Mouse (Mus musculus) CH12.LX (cell line): ENCODE measurements around the gene Rasal3. TPM values are rescaled to one million over a fixed set of nuclear protein-coding genes. Genes with fewer than 3 reads are reported as not detected.

ENCODE experiments used
- DNase-seq: peaks from one replicate; pipeline ENCODE4 v3.0.0-alpha.2; 2013; ENCODE audit errors: extremely low read depth
- H3K27ac ChIP-seq: 2 replicates; pipeline ENCODE4 v1.5.1; 2012; ENCODE audit warnings: low read depth, mild to moderate bottlenecking, control low read depth, moderate library complexity; ENCODE audit not compliant: insufficient read depth
- H3K27me3 ChIP-seq: replicated peaks from 2 replicates; pipeline ENCODE3; 2012; ENCODE audit warnings: inconsistent platforms
- H3K36me3 ChIP-seq, 2 experiments: replicated peaks in 1 of 2; 2 replicates each; pipeline versions ENCODE3 to v1.6.1; 2012; ENCODE audit warnings: inconsistent platforms in 1 of 2, low read length in 1 of 2, mild to moderate bottlenecking in 1 of 2, mixed read lengths in 1 of 2, moderate library complexity in 1 of 2; ENCODE audit not compliant: control insufficient read depth in 1 of 2, insufficient read depth in 1 of 2
- H3K4me1 ChIP-seq, 2 experiments: 2 replicates each; pipeline ENCODE4 v1.6.1; 2012; ENCODE audit warnings: inconsistent platforms in 1 of 2, moderate library complexity in 1 of 2; ENCODE audit not compliant: insufficient read depth in 2 of 2, control insufficient read depth in 1 of 2
- H3K4me2 ChIP-seq: 2 replicates; pipeline ENCODE4 v1.6.1; 2012; ENCODE audit warnings: low read depth, mild to moderate bottlenecking, control low read depth; ENCODE audit not compliant: poor library complexity, insufficient read depth, severe bottlenecking
- H3K4me3 ChIP-seq, 3 experiments: fragments of 150-350 bp in 1 of 3; sonication (generic) in 1 of 3; replicated peaks in 1 of 3; 2 replicates each; pipeline versions ENCODE3 to v1.5.1; 2011 to 2012; ENCODE audit warnings: low read depth in 2 of 3, low read length in 2 of 3, mild to moderate bottlenecking in 2 of 3, moderate library complexity in 2 of 3, control low read depth in 1 of 3, improper control_type of control experiment in 1 of 3, inconsistent platforms in 1 of 3, mixed read lengths in 1 of 3; ENCODE audit not compliant: poor library complexity in 1 of 3
- H3K79me2 ChIP-seq: replicated peaks from 2 replicates; pipeline ENCODE4 v1.6.1; 2012; ENCODE audit warnings: mild to moderate bottlenecking, moderate library complexity; ENCODE audit not compliant: control insufficient read depth, poor library complexity, insufficient read depth, severe bottlenecking; ENCODE audit errors: extremely low read depth
- H3K9ac ChIP-seq: 2 replicates; pipeline ENCODE4 v1.6.1; 2012; ENCODE audit warnings: low read depth, mild to moderate bottlenecking, control low read depth, moderate library complexity; ENCODE audit not compliant: insufficient read depth
- H3K9me3 ChIP-seq: replicated peaks from 2 replicates; pipeline ENCODE3; 2012; ENCODE audit warnings: low read length, inconsistent platforms, mixed read lengths
- BHLHE40 ChIP-seq: IDR thresholded peaks from 2 replicates; pipeline ENCODE4 v1.6.1; 2011; ENCODE audit warnings: mild to moderate bottlenecking, low read depth, low read length, improper control_type of control experiment
- CHD1 ChIP-seq: IDR thresholded peaks from 2 replicates; pipeline ENCODE4 v1.6.1; 2012; ENCODE audit warnings: low read depth, low read length, improper control_type of control experiment, inconsistent platforms
- CTCF ChIP-seq, 2 experiments: IDR thresholded peaks in 1 of 2; conservative IDR thresholded peaks in 1 of 2; 2 replicates each; pipeline ENCODE4 v1.5.1; 2011 to 2012; ENCODE audit warnings: low read depth in 2 of 2, low read length in 2 of 2, improper control_type of control experiment in 1 of 2, inconsistent platforms in 1 of 2, mild to moderate bottlenecking in 1 of 2, moderate library complexity in 1 of 2
- E2F4 ChIP-seq: IDR thresholded peaks from 2 replicates; pipeline ENCODE4 v1.6.1; 2011; ENCODE audit warnings: low read depth, low read length, improper control_type of control experiment; ENCODE audit not compliant: insufficient replicate concordance
- EP300 ChIP-seq: IDR thresholded peaks from 2 replicates; pipeline ENCODE4 v1.6.1; 2011; ENCODE audit warnings: low read length, improper control_type of control experiment
- ETS1 ChIP-seq: conservative IDR thresholded peaks from 2 replicates; pipeline ENCODE4 v1.6.1; 2012; ENCODE audit warnings: low read depth, mild to moderate bottlenecking, inconsistent platforms, low read length, improper control_type of control experiment, moderate library complexity
- JUN ChIP-seq: IDR thresholded peaks from 2 replicates; pipeline ENCODE4 v1.6.1; 2011; ENCODE audit warnings: low read depth, mild to moderate bottlenecking, low read length, improper control_type of control experiment, moderate library complexity; ENCODE audit not compliant: insufficient read depth
- JUND ChIP-seq: conservative IDR thresholded peaks from 2 replicates; pipeline ENCODE4 v1.6.1; 2011; ENCODE audit warnings: low read depth, low read length, improper control_type of control experiment
- KAT2A ChIP-seq: IDR thresholded peaks from 2 replicates; pipeline ENCODE4 v1.6.1; 2012; ENCODE audit warnings: low read length, improper control_type of control experiment, inconsistent platforms; ENCODE audit not compliant: insufficient replicate concordance
- MAX ChIP-seq: IDR thresholded peaks from 2 replicates; pipeline ENCODE4 v1.6.1; 2011; ENCODE audit warnings: low read length, improper control_type of control experiment
- MXI1 ChIP-seq: IDR thresholded peaks from 2 replicates; pipeline ENCODE4 v1.6.1; 2011; ENCODE audit warnings: mild to moderate bottlenecking, low read depth, low read length, improper control_type of control experiment
- NELFE ChIP-seq: IDR thresholded peaks from 2 replicates; pipeline ENCODE4 v1.6.1; 2011; ENCODE audit warnings: low read depth, low read length, improper control_type of control experiment
- PAX5 ChIP-seq: IDR thresholded peaks from 2 replicates; pipeline ENCODE4 v1.6.1; 2012; ENCODE audit warnings: low read length, inconsistent platforms, mixed read lengths
- POLR2AphosphoS2 ChIP-seq: IDR thresholded peaks from 2 replicates; pipeline ENCODE4 v1.6.1; 2011; ENCODE audit warnings: low read depth, low read length, improper control_type of control experiment
- SIN3A ChIP-seq: IDR thresholded peaks from 2 replicates; pipeline ENCODE4 v1.6.1; 2012; ENCODE audit warnings: low read length, improper control_type of control experiment, inconsistent platforms
- TCF12 ChIP-seq: IDR thresholded peaks from 2 replicates; pipeline ENCODE4 v1.6.1; 2014; ENCODE audit warnings: low read depth, mild to moderate bottlenecking, inconsistent platforms, low read length, improper control_type of control experiment
- USF2 ChIP-seq: conservative IDR thresholded peaks from 2 replicates; pipeline ENCODE4 v1.6.1; 2011; ENCODE audit warnings: low read depth, low read length, improper control_type of control experiment
- ZMIZ1 ChIP-seq: IDR thresholded peaks from 2 replicates; pipeline ENCODE4 v1.6.1; 2012; ENCODE audit warnings: low read depth, mild to moderate bottlenecking, inconsistent platforms, low read length, improper control_type of control experiment
- ZNF384 ChIP-seq: IDR thresholded peaks from 2 replicates; pipeline ENCODE4 v1.6.1; 2012; ENCODE audit warnings: low read depth, low read length, improper control_type of control experiment, inconsistent platforms
- dilution Hi-C: fragments of 300-500 bp; cut with MboI; formaldehyde crosslinking; loops from 2 replicates; pipeline ENCODE4 v1.14.3; 2020; ENCODE audit warnings: low sequenced_read_pairs; ENCODE audit not compliant: extremely low pct_unique_long_range_greater_than_20kb, extremely low pct_ligation_motif_present
- in situ Hi-C: fragments of 300-500 bp; cut with MboI; formaldehyde crosslinking; loops from 3 replicates; pipeline ENCODE4 v1.14.3; 2019; ENCODE audit warnings: low sequenced_read_pairs, low pct_ligation_motif_present, low pct_unique_long_range_greater_than_20kb, mixed read lengths
- polyA plus RNA-seq: library from polyadenylated mRNA; unstranded; fragments of >175 nt; gene quantifications from 2 replicates; pipeline ENCODE4 v1.2.1, GENCODE M21; 2012; ENCODE audit warnings: low read depth; ENCODE audit not compliant: insufficient read length
- total RNA-seq, 2 experiments: library from RNA; depleted of rRNA; stranded (reverse); fragments of 300-350 nt in 1 of 2; fragments of >200 nt in 1 of 2; gene quantifications; 2 replicates each; pipeline ENCODE4 v1.2.3; 2012 to 2014

The Rasal3 gene
- total and polyA plus RNA-seq, 3 experiments: 18.1 to 83.2 (median 27.5) TPM

DNA sequence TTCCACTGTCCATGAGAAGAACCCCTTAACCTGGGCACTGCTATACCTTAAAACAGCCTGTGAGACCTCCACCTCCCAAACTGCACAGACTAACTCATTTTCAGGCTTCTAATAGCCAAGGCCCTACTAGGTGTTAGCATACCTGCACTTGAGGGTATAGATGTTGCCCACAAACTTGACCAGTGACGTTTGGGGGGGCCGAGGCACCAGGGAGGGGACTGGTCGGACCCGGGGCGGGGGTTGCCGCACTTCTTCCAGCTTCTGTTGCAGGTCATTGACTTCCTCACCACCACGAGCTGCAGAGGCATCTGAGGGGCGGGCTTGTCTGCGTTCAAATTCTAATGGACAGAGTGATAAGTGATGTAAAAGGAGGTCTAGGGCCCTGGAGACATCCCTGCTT lies 47.1 kb downstream of the Rasal3 start:
- in situ Hi-C loops: no loop called here
- Histone ChIP-seq H3K4me1 (peaks cover 0 to 2% of the 10 kb centered on the region in 2 experiments; a peak in 2 of 4 replicates), H3K36me3 (peaks cover 67 to 87% of the 10 kb centered on the region in 2 experiments), H3K4me3 (no peak overlapping the region), H3K27me3 (no peaks in the 10 kb centered on the region), H3K9ac (no peak overlapping the region), H3K4me2 (no peak overlapping the region), H3K9me3 (no peaks in the 10 kb centered on the region), H3K79me2 (no peaks in the 10 kb centered on the region), H3K27ac (no peak overlapping the region)
- TF ChIP-seq MAX: no peak
- dilution Hi-C loops: no loop called here
- no peak for DNase-seq

- no peaks in the 10 kb centered on the region for H3K27me3 ChIP-seq
- H3K4me1 ChIP-seq: peaks cover 0 to 5% of the 10 kb centered on the region in 2 experiments; a peak in 2 of 4 replicates
- TF ChIP-seq EP300 (no peak), JUN (no peak), POLR2AphosphoS2 (no peak), BHLHE40 (no peak)
- H3K36me3 ChIP-seq: peaks cover 55 to 75% of the 10 kb centered on the region in 2 experiments
- H3K4me3 ChIP-seq: no peak overlapping the region
- H3K79me2 ChIP-seq: no peaks in the 10 kb centered on the region
- no peak for DNase-seq
- no peak overlapping the region for H3K9ac ChIP-seq
- H3K4me2 ChIP-seq: no peak overlapping the region
- no peaks in the 10 kb centered on the region for H3K9me3 ChIP-seq
- in situ Hi-C loops: no loop called here
- dilution Hi-C loops: no loop called here
- no peak overlapping the region for H3K27ac ChIP-seq
These were observed 48.4 kb downstream of the Rasal3 start for GRCm38 (mm10) chr17:32355031-32355430.

DNA sequence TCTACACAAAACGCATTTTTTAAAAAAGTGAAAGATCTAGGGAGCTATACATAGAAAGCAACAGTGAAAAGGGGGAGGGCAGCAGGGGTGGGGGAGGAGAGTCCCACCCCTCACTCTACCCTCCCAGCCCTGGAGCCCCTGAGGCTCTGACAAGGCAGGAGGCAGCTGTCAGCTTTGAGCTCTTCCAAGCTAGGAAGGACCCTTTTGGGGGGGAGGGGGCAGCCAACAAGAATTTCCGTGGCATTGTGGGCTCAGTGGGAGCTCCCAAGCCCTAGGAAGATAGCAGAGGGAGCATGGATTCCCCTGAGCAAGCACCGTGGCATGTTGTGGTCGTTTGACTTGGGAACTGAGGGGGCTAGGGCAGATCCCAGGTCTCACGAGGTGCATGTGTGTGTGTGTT lies 49.2 kb downstream of the Rasal3 start:
- Histone ChIP-seq H3K9ac (no peak overlapping the region), H3K9me3 (no peaks in the 10 kb centered on the region), H3K27me3 (no peaks in the 10 kb centered on the region), H3K79me2 (peaks cover 7% of the 10 kb centered on the region), H3K4me1 (peaks cover 0 to 6% of the 10 kb centered on the region in 2 experiments; a peak in 2 of 4 replicates), H3K27ac (no peak overlapping the region), H3K4me2 (no peak overlapping the region), H3K4me3 (no peak overlapping the region), H3K36me3 (peaks cover 47 to 67% of the 10 kb centered on the region in 2 experiments)
- dilution Hi-C loops (no loop called here), in situ Hi-C loops (no loop called here)
- TF ChIP-seq E2F4: no peak
- TF ChIP-seq PAX5: no peak
- TF ChIP-seq USF2: no peak
- TF ChIP-seq ZMIZ1: no peak
- TF ChIP-seq NELFE: no peak
- TF ChIP-seq SIN3A: no peak
- TF ChIP-seq TCF12: no peak
- TF ChIP-seq BHLHE40: no peak
- no peak for TF ChIP-seq CHD1
- TF ChIP-seq JUND: no peak
- no peak for TF ChIP-seq KAT2A
- TF ChIP-seq CTCF (conservative IDR thresholded peaks at IDR 0.05 in 1 of 2, IDR thresholded peaks at IDR 0.05 in 1 of 2; ENCODE audit: low read depth in 2 of 2, low read length in 2 of 2): no peak
- TF ChIP-seq ZNF384: no peak
- TF ChIP-seq ETS1: no peak
- TF ChIP-seq MXI1: no peak
- TF ChIP-seq, all 38 proteins: peak for 0
- no peak for DNase-seq
